Mouse (Mus musculus): ENCODE results near the gene Fam227a.

- TF ChIP-seq ZC3H11A (IDR thresholded peaks at IDR 0.05; ENCODE audit: borderline replicate concordance, low read depth, low read length), result no peak
- no peak for TF ChIP-seq CHD2 (IDR thresholded peaks at IDR 0.05; ENCODE audit: low read depth, low read length)
Measured at GRCm38 (mm10) chr15:79606161-79606560, 52.6 kb downstream of the Fam227a start.

Data from ES-E14 (cell line).